ENCODE assay signal across 8 mouse cellular contexts in genomic region chr12:100527241-100527640, GRCm38 (mm10). TPM values are rescaled to one million over a fixed set of nuclear protein-coding genes. Genes with fewer than 3 reads are reported as not detected.
DNase-seq lines count a peak whose midpoint lies in the region; ATAC-seq and TF ChIP-seq lines count a peak whose summit lies in the region.

No protein-coding gene starts in this region.

- H3K27me3 ChIP-seq in hindbrain, embryonic 11.5 days (ENCODE audit: control insufficient read depth, insufficient read depth, low read length) = no peaks in the 10 kb centered on the region
- no peaks in the 10 kb centered on the region for H3K27me3 ChIP-seq in myocyte (ENCODE audit: control insufficient read depth, insufficient read depth, insufficient read length)
- H3K27me3 ChIP-seq in thymus, adult 2 months (ENCODE audit: control insufficient read depth, insufficient read depth, low read length) = no peaks in the 10 kb centered on the region

- 68% methylated on average over 9 of the region's 9 CpGs for WGBS in hindbrain, embryonic 11.5 days
- 87% methylated on average over 9 of the region's 9 CpGs for WGBS in thymus, adult 2 months

- no peak overlapping the region for H3K9ac ChIP-seq in hindbrain, embryonic 11.5 days (ENCODE audit: low read depth, low read length)

- TF ChIP-seq CTCF in thymus, adult 2 months (IDR thresholded peaks at IDR 0.05; ENCODE audit: borderline replicate concordance, control insufficient read depth, extremely low read depth, insufficient read depth, low read length, poor library complexity) = no peak

- H3K4me1 ChIP-seq in hindbrain, embryonic 11.5 days (replicated peaks; ENCODE audit: control insufficient read depth, insufficient read depth, low read length) = peaks cover 3% of the 10 kb centered on the region
- H3K4me1 ChIP-seq in thymus, adult 2 months (replicated peaks; ENCODE audit: control insufficient read depth, insufficient read depth, low read length) = peaks cover 24% of the 10 kb centered on the region

- peak overlapping the region; percentile 34 for H3K4me2 ChIP-seq in hindbrain, embryonic 11.5 days (replicated peaks; ENCODE audit: low read depth, low read length)
- H3K4me2 ChIP-seq in myocyte (ENCODE audit: low read depth) = peak overlapping the region; percentile 74

- DNase-seq in kidney, postnatal 14 days = peak; percentile 23
- DNase-seq in kidney, adult 9 months = no peak
- DNase-seq in cerebellum, postnatal 10 days = peak; percentile 82 to 83
- DNase-seq in hindbrain, embryonic 11.5 days (ENCODE audit: low spot score) = no peak
- no peak for DNase-seq in thymus, adult 2 months
- no peak for DNase-seq in urinary bladder, postnatal 14 days (ENCODE audit: low spot score)
- no peak for DNase-seq in right cerebral cortex, postnatal 36 days (ENCODE audit: low spot score in 2 of 2)

- no peaks in the 10 kb centered on the region for H3K79me2 ChIP-seq in myocyte (ENCODE audit: control insufficient read depth, insufficient read depth)

- ATAC-seq in hindbrain, embryonic 11.5 days (ENCODE audit: low FRiP score) = peak; percentile 36

- no peak overlapping the region for H3ac ChIP-seq in myocyte (ENCODE audit: control insufficient read depth, insufficient read length)

- H3K36me3 ChIP-seq in hindbrain, embryonic 11.5 days (ENCODE audit: control insufficient read depth, insufficient read depth, low read length) = no peaks in the 10 kb centered on the region
- no peaks in the 10 kb centered on the region for H3K36me3 ChIP-seq in myocyte (ENCODE audit: control insufficient read depth, insufficient read depth)
- no peaks in the 10 kb centered on the region for H3K36me3 ChIP-seq in thymus, adult 2 months (ENCODE audit: control insufficient read depth, insufficient read depth, low read length)

- no peak overlapping the region for H3K4me3 ChIP-seq in hindbrain, embryonic 11.5 days (ENCODE audit: low read depth, low read length)
- H3K4me3 ChIP-seq in myocyte = no peak overlapping the region
- no peak overlapping the region for H3K4me3 ChIP-seq in thymus, adult 2 months (ENCODE audit: control insufficient read depth, insufficient read depth, low read length)

- no peak overlapping the region for H3K27ac ChIP-seq in hindbrain, embryonic 11.5 days (ENCODE audit: low read depth, low read length)
- no peak overlapping the region for H3K27ac ChIP-seq in thymus, adult 2 months (ENCODE audit: control insufficient read depth, insufficient read depth, low read length)

- no peaks in the 10 kb centered on the region for H3K9me3 ChIP-seq in hindbrain, embryonic 11.5 days (ENCODE audit: control insufficient read depth, low read length)

- no peak for TF ChIP-seq POLR2A in myocyte (IDR thresholded peaks at IDR 0.05; ENCODE audit: insufficient read length, low read depth)
- TF ChIP-seq POLR2A in thymus, adult 2 months (IDR thresholded peaks at IDR 0.05; ENCODE audit: control insufficient read depth, extremely low read depth, insufficient read depth, low read length, poor library complexity) = no peak

TF ChIP-seq in myocyte, 11 proteins besides CTCF, POLR2A, EP300 and RAD21:
- TF ChIP-seq REST (IDR thresholded peaks at IDR 0.05; ENCODE audit: insufficient read depth, insufficient read length) (no peak), MYOG (IDR thresholded peaks at IDR 0.05; ENCODE audit: control insufficient read depth in 1 of 3, insufficient read depth in 1 of 3, insufficient read length in 2 of 3, low read depth in 2 of 3) (no peak), MYOD1 (IDR thresholded peaks at IDR 0.05; ENCODE audit: control insufficient read depth in 1 of 3, insufficient read length in 2 of 3, low read depth in 2 of 3) (no peak), CEBPB (IDR thresholded peaks at IDR 0.05; ENCODE audit: insufficient read depth, poor library complexity, severe bottlenecking) (no peak), USF1 (IDR thresholded peaks at IDR 0.05; ENCODE audit: low read depth) (no peak), E2F4 (IDR thresholded peaks at IDR 0.05; ENCODE audit: insufficient read depth) (no peak), TCF3 (IDR thresholded peaks at IDR 0.05; ENCODE audit: insufficient read length, low read depth) (no peak), SRF (IDR thresholded peaks at IDR 0.05; ENCODE audit: control insufficient read depth, insufficient read length, low read depth) (no peak), POLR2AphosphoS2 (IDR thresholded peaks at IDR 0.05; ENCODE audit: insufficient read length, low read depth) (no peak), MAX (IDR thresholded peaks at IDR 0.05; ENCODE audit: low read depth) (no peak), TCF12 (IDR thresholded peaks at IDR 0.05; ENCODE audit: insufficient read depth, poor library complexity, severe bottlenecking) (no peak)
TF ChIP-seq in myocyte: peak in this region for 0.

RNA-seq across cellular contexts. Expression of gene Ttc7b, which starts 6.6 kb away (rescaled TPM):
- polyA plus RNA-seq in hindbrain, embryonic 11.5 days (2014; fragmentation: Nextera tagmentation; extraction: Ambion mirVana) = 7.1 and 8.2 TPM in 2 replicates
- 18.2 TPM for polyA plus RNA-seq in myocyte (2012; fragmentation: generic; extraction: Trizol)
- 43.1 and 51.7 TPM in 2 replicates for polyA plus RNA-seq in thymus, adult 2 months (2012; rRNA removed)

Comparison
In these comparisons a context has a peak if more than half of its experiments do, and no peak if none do; other contexts are left out.
1. DNase-seq: peak in kidney, postnatal 14 days (single experiment) and cerebellum, postnatal 10 days (2 of 2); none in kidney, adult 9 months (single experiment), hindbrain, embryonic 11.5 days (single experiment), thymus, adult 2 months (single experiment), urinary bladder, postnatal 14 days (single experiment) and right cerebral cortex, postnatal 36 days (0 of 2).